Mouse (Mus musculus): ENCODE measurements at regions not wholly inside any gene's neighbourhood (a gene's known extent, or its start where the extent isn't known, plus 50 kb on each side); places are given as distances from the start of the nearest gene placed in this dataset.

- H3K4me3 ChIP-seq (replicated peaks), result no peak overlapping the region
Observed at GRCm38 (mm10) chr6:109125447-109125846, 297.0 kb downstream of the Edem1 start.

GRCm38 (mm10) chr6:109127203-109127602 lies 298.8 kb downstream of the Edem1 start:
- peak; percentile 55; the same call in 1 of the 2 replicates for ATAC-seq

More at GRCm38 (mm10) chr6:109125447-109125846, 297.0 kb downstream of the Edem1 start:
- Histone ChIP-seq H3K36me3 (no peaks in the 10 kb centered on the region), H3K4me2 (replicated peaks) (no peak overlapping the region), H3K9me3 (no peaks in the 10 kb centered on the region; the same call in 1 of the 2 replicates), H3K4me1 (replicated peaks) (no peaks in the 10 kb centered on the region), H3K27me3 (no peaks in the 10 kb centered on the region), H3K9ac (replicated peaks) (no peak overlapping the region), H3K27ac (no peak overlapping the region)
- WGBS, result 94% methylated on average over 12 of the region's 12 CpGs
- no peak for ATAC-seq

GRCm38 (mm10) chr6:109146111-109146510 lies 317.7 kb downstream of the Edem1 start:
- no peak overlapping the region for H3K27ac ChIP-seq
- H3K36me3 ChIP-seq, result no peaks in the 10 kb centered on the region
- H3K9me3 ChIP-seq, result no peaks in the 10 kb centered on the region
- H3K9ac ChIP-seq (replicated peaks), result no peak overlapping the region
- no peak overlapping the region for H3K4me3 ChIP-seq (replicated peaks)
- ATAC-seq, result no peak
- H3K4me2 ChIP-seq (replicated peaks), result no peak overlapping the region
- peaks cover 4% of the 10 kb centered on the region; the same call in 1 of the 2 replicates for H3K4me1 ChIP-seq (replicated peaks)
- WGBS, result 80% methylated on average over 5 of the region's 5 CpGs
- no peaks in the 10 kb centered on the region for H3K27me3 ChIP-seq

More at GRCm38 (mm10) chr6:109127203-109127602, 298.8 kb downstream of the Edem1 start:
- no peaks in the 10 kb centered on the region; the same call in 1 of the 2 replicates for H3K9me3 ChIP-seq
- no peaks in the 10 kb centered on the region for H3K36me3 ChIP-seq
- H3K27ac ChIP-seq, result no peak overlapping the region
- H3K9ac ChIP-seq (replicated peaks), result no peak overlapping the region
- H3K27me3 ChIP-seq, result no peaks in the 10 kb centered on the region
- H3K4me3 ChIP-seq (replicated peaks), result no peak overlapping the region
- no peak overlapping the region for H3K4me2 ChIP-seq (replicated peaks)
- WGBS, result 38% methylated on average over 1 of the region's 1 CpGs
- H3K4me1 ChIP-seq (replicated peaks), result no peaks in the 10 kb centered on the region

DNA sequence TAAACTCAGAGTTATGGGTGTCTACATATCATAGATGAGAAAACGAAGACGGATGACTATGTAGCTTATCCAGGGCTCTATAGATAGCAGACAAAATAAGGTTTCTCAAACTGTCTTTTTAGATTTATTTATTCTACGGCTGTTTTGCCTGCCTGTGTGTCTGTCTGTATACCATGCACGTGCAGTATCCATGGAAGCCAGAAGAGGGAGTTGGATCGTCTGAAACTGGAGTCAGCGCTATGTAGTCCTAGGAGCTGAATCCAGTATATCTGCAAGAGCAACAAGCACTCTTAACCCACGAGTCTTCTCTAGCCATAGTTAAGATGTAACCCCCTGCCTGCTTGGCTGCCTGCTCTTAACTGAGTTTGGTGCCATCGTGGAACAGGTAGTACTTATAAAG lies 320.6 kb downstream of the Edem1 start:
- WGBS, result 79% methylated on average over 8 of the region's 8 CpGs
- Histone ChIP-seq H3K4me3 (replicated peaks) (no peak overlapping the region), H3K9me3 (no peaks in the 10 kb centered on the region), H3K27me3 (no peaks in the 10 kb centered on the region), H3K9ac (replicated peaks) (no peak overlapping the region), H3K27ac (no peak overlapping the region), H3K4me2 (replicated peaks) (no peak overlapping the region), H3K4me1 (replicated peaks) (peaks cover 4% of the 10 kb centered on the region; the same call in 1 of the 2 replicates), H3K36me3 (no peaks in the 10 kb centered on the region)
- no peak for ATAC-seq

GRCm38 (mm10) chr6:109150023-109150911 lies 321.8 kb downstream of the Edem1 start:
- ATAC-seq, result peak; percentile 87
- H3K4me3 ChIP-seq (replicated peaks), result no peak overlapping the region
- H3K4me1 ChIP-seq (replicated peaks), result peaks cover 4% of the 10 kb centered on the region; the same call in 1 of the 2 replicates
- H3K27me3 ChIP-seq, result no peaks in the 10 kb centered on the region
- no peak overlapping the region for H3K4me2 ChIP-seq (replicated peaks)
- no peak overlapping the region for H3K27ac ChIP-seq
- H3K36me3 ChIP-seq, result no peaks in the 10 kb centered on the region
- H3K9ac ChIP-seq (replicated peaks), result no peak overlapping the region
- H3K9me3 ChIP-seq, result no peaks in the 10 kb centered on the region
- 63% methylated on average over 22 of the region's 22 CpGs for WGBS

GRCm38 (mm10) chr6:109150912-109151256 lies 322.4 kb downstream of the Edem1 start:
- H3K4me2 ChIP-seq (replicated peaks), result no peak overlapping the region
- H3K36me3 ChIP-seq, result no peaks in the 10 kb centered on the region
- 81% methylated on average over 9 of the region's 9 CpGs for WGBS
- H3K27me3 ChIP-seq, result no peaks in the 10 kb centered on the region
- no peak overlapping the region for H3K4me3 ChIP-seq (replicated peaks)
- H3K9ac ChIP-seq (replicated peaks), result no peak overlapping the region
- peaks cover 4% of the 10 kb centered on the region; the same call in 1 of the 2 replicates for H3K4me1 ChIP-seq (replicated peaks)
- no peak overlapping the region for H3K27ac ChIP-seq
- no peaks in the 10 kb centered on the region for H3K9me3 ChIP-seq
- ATAC-seq, result peak; percentile 64

DNA sequence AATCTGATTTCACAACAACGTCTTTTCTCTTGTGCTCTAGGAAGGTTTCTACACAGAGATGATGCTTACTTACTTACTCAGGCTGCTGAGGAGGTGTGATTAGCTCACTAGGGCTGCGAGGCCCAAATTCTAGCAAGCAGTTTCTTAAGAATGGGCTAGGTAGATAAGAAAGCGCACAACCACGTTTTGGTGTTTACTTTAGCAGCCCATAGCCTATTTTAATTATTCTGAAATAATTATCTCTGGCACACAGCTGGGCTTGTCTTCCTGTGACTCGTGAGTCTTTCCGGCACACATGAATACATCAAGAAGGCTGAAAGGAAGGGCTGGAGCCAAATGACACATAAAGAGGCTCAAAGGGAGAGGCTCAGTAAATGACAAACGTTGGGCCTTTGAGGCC lies 325.2 kb downstream of the Edem1 start:
- Histone ChIP-seq H3K4me2 (replicated peaks) (no peak overlapping the region), H3K4me3 (replicated peaks) (no peak overlapping the region), H3K27ac (no peak overlapping the region), H3K9me3 (no peaks in the 10 kb centered on the region), H3K36me3 (no peaks in the 10 kb centered on the region), H3K9ac (replicated peaks) (no peak overlapping the region), H3K4me1 (replicated peaks) (peaks cover 4% of the 10 kb centered on the region; the same call in 1 of the 2 replicates), H3K27me3 (no peaks in the 10 kb centered on the region)
- no peak for ATAC-seq
- WGBS, result 61% methylated on average over 7 of the region's 7 CpGs

DNA sequence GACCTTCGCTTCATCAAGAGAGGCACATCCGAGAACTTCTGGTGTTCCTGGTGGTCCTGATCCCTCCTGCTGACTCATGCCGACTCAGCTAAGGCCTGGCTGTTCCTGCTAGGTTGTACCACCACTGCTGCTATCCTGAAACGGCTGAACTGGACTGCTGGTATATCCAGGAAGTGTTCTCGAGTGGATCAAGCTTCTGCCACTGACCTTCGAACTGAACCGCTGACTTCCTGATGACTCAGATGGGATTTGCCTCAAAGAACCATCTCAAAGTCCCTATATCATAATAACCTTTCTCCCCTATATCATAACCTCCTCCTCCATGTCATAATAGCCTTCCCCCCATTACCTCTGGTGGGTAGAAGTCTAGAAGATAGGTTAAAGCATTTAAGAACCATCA lies 331.1 kb downstream of the Edem1 start:
- Histone ChIP-seq H3K4me1 (replicated peaks) (no peaks in the 10 kb centered on the region), H3K4me3 (replicated peaks) (no peak overlapping the region), H3K9ac (replicated peaks) (no peak overlapping the region), H3K27ac (no peak overlapping the region), H3K9me3 (no peaks in the 10 kb centered on the region), H3K4me2 (replicated peaks) (no peak overlapping the region), H3K36me3 (no peaks in the 10 kb centered on the region), H3K27me3 (no peaks in the 10 kb centered on the region)
- ATAC-seq, result no peak
- WGBS, result 89% methylated on average over 7 of the region's 7 CpGs

- no peak for ATAC-seq
- no peak overlapping the region for H3K27ac ChIP-seq
- H3K27me3 ChIP-seq, result no peaks in the 10 kb centered on the region
- H3K9me3 ChIP-seq, result no peaks in the 10 kb centered on the region
- H3K36me3 ChIP-seq, result no peaks in the 10 kb centered on the region
- H3K4me1 ChIP-seq (replicated peaks), result no peaks in the 10 kb centered on the region
- no peak overlapping the region for H3K4me3 ChIP-seq (replicated peaks)
- 76% methylated on average over 5 of the region's 5 CpGs for WGBS
- no peak overlapping the region for H3K4me2 ChIP-seq (replicated peaks)
- H3K9ac ChIP-seq (replicated peaks), result no peak overlapping the region
Observed at GRCm38 (mm10) chr6:109167439-109167838, 339.0 kb downstream of the Edem1 start.

GRCm38 (mm10) chr6:109172104-109172850 lies 343.8 kb downstream of the Edem1 start:
- H3K27ac ChIP-seq, result no peak overlapping the region
- no peaks in the 10 kb centered on the region for H3K4me1 ChIP-seq (replicated peaks)
- H3K4me3 ChIP-seq (replicated peaks), result no peak overlapping the region
- H3K9ac ChIP-seq (replicated peaks), result no peak overlapping the region
- ATAC-seq, result 0 out of 2 replicates have a peak, but pooled peaks have one; percentile 24
- WGBS, result 62% methylated on average over 6 of the region's 6 CpGs
- no peaks in the 10 kb centered on the region for H3K27me3 ChIP-seq
- H3K36me3 ChIP-seq, result no peaks in the 10 kb centered on the region
- no peak overlapping the region for H3K4me2 ChIP-seq (replicated peaks)
- no peaks in the 10 kb centered on the region for H3K9me3 ChIP-seq

GRCm38 (mm10) chr6:109173015-109173414 lies 344.6 kb downstream of the Edem1 start:
- Histone ChIP-seq H3K27me3 (no peaks in the 10 kb centered on the region), H3K9me3 (no peaks in the 10 kb centered on the region), H3K4me1 (replicated peaks) (no peaks in the 10 kb centered on the region), H3K4me3 (replicated peaks) (no peak overlapping the region), H3K36me3 (no peaks in the 10 kb centered on the region), H3K27ac (no peak overlapping the region), H3K4me2 (replicated peaks) (no peak overlapping the region), H3K9ac (replicated peaks) (no peak overlapping the region)
- 77% methylated on average over 1 of the region's 1 CpGs for WGBS
- ATAC-seq, result no peak

DNA sequence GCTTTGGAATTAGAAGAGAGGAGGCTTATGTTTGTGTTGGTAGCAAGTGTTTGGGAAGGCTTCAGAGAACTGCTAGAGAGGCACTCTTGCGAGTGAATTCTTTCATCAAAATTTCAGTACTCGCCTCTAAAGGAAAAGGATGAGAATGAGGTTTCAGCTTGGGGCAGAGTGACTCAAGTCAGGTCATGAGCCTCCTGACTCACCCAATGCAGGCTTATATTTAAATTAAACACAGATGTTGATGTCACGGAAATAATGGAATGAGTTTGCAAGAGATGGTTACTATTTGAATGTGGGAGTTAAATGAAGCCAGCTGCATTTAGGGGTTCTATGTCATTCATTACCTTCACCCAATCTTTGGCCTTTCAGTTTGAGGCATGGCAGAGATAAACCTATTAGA lies 348.4 kb downstream of the Edem1 start:
- Histone ChIP-seq H3K4me2 (replicated peaks) (no peak overlapping the region), H3K36me3 (no peaks in the 10 kb centered on the region), H3K27ac (no peak overlapping the region), H3K4me1 (replicated peaks) (no peaks in the 10 kb centered on the region), H3K27me3 (no peaks in the 10 kb centered on the region), H3K9me3 (no peaks in the 10 kb centered on the region), H3K9ac (replicated peaks) (no peak overlapping the region), H3K4me3 (replicated peaks) (no peak overlapping the region)
- ATAC-seq, result no peak
- WGBS, result 84% methylated on average over 3 of the region's 3 CpGs

Measured in midbrain, embryonic 13.5 days (tissue).